Mouse (Mus musculus) layer of hippocampus, adult 8-10 months (tissue): ENCODE measurements at regions not wholly inside any gene's neighbourhood (a gene's known extent, or its start where the extent isn't known, plus 50 kb on each side); places are given as distances from the start of the nearest gene placed in this dataset.
"Not testable (repeated sequence)": the region's sequence is repeated elsewhere in the genome, so short reads cannot be mapped to it uniquely, and the experiment has no call there.

Experiments
- DNase-seq, 2 experiments: peaks; one replicate each; pipeline ENCODE4 v3.0.0; 2022; ENCODE audit warnings: low spot score in 2 of 2

- DNase-seq, result no peak
Measured at GRCm38 (mm10) chr9:17987606-17988005, 304.3 kb upstream of the Chordc1 start.

- DNase-seq, result peak in 1 of 2 experiments; percentile 3
Measured at GRCm38 (mm10) chr9:18002557-18002956, 289.4 kb upstream of the Chordc1 start.

- DNase-seq, result no peak
Measured at GRCm38 (mm10) chr9:18041346-18041745, 250.6 kb upstream of the Chordc1 start.

GRCm38 (mm10) chr9:18042636-18043035, 249.3 kb upstream of the Chordc1 start:
- DNase-seq, result not testable (repeated sequence)

- no peak for DNase-seq
Measured at GRCm38 (mm10) chr9:18076942-18077341, 215.0 kb upstream of the Chordc1 start.

DNA sequence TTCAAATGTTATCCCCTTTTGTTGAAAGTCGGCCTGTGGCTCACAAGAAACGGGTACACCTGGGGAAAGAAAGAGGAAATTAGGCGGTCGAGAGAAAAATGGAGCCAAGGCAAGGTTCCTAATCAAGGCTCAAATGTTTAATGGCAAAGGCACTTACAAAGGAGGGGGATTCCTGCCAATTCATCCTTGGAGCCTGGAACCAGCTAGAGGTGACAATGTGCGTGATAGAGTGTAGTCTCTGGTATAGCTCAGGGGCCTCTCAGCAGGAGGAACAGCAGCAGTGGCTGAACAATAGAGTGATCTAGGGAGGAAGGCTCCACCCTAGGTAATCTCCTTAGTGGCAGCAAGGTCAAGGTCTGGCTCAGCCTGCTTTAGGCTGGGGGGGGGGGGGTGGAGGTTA, 213.5 kb upstream of the Chordc1 start:
- DNase-seq, result not testable (repeated sequence)

GRCm38 (mm10) chr9:18079120-18079519, 212.8 kb upstream of the Chordc1 start:
- DNase-seq, result not testable (repeated sequence)
